Mouse (Mus musculus) liver, postnatal 0 days (tissue): Measurements from ENCODE around the gene Fam193b.

ENCODE experiments used
- CTCF ChIP-seq: sonication (generic); IDR thresholded peaks from 2 replicates; pipeline ENCODE4 v1.5.1; 2016; ENCODE audit warnings: antibody characterized with exemption, low read depth
- EP300 ChIP-seq: IDR thresholded peaks from 2 replicates; pipeline ENCODE4 v1.6.1; 2016; ENCODE audit warnings: antibody characterized with exemption, low read depth, mild to moderate bottlenecking

GRCm38 (mm10) chr13:55504390-55504789, 66.5 kb downstream of the Fam193b start:
- no peak for TF ChIP-seq CTCF
- TF ChIP-seq EP300, result no peak
